Mouse (Mus musculus) E14TG2a.4 (cell line): Measurements from ENCODE around the gene Sept8.

Experiments used
- H3K27me3 ChIP-seq: 2 replicates; pipeline ENCODE4 v1.6.1; 2014; ENCODE audit warnings: low read length, control low read depth; ENCODE audit not compliant: insufficient read depth
- H3K36me3 ChIP-seq: 2 replicates; pipeline ENCODE4 v1.6.1; 2014; ENCODE audit warnings: low read length, control low read depth; ENCODE audit not compliant: insufficient read depth
- H3K4me1 ChIP-seq: replicated peaks from 2 replicates; pipeline ENCODE4 v1.6.1; 2014; ENCODE audit warnings: low read depth, low read length, control low read depth
- H3K4me3 ChIP-seq: replicated peaks from 2 replicates; pipeline ENCODE4 v1.5.1; 2014; ENCODE audit warnings: mild to moderate bottlenecking, low read length
- H3K9me3 ChIP-seq: 2 replicates; pipeline ENCODE4 v1.6.1; 2014; ENCODE audit warnings: low read length, control low read depth
- CTCF ChIP-seq: conservative IDR thresholded peaks from 2 replicates; pipeline ENCODE4 v1.5.1; 2014; ENCODE audit warnings: low read length
- NANOG ChIP-seq: IDR thresholded peaks from 2 replicates; pipeline ENCODE4 v1.6.1; 2014; ENCODE audit warnings: borderline replicate concordance, low read length, mixed read lengths
- POU5F1 ChIP-seq: IDR thresholded peaks from 2 replicates; pipeline ENCODE4 v1.6.1; 2014; ENCODE audit warnings: low read length, borderline replicate concordance

The Sept8 gene

GRCm38 (mm10) chr11:53491954-53492401 is 27.1 kb upstream of the Sept8 start:
- no peak overlapping the region for H3K4me3 ChIP-seq
- H3K27me3 ChIP-seq = peaks cover 23% of the 10 kb centered on the region
- TF ChIP-seq POU5F1 (no peak), CTCF (no peak), NANOG (no peak)
- peaks cover 14% of the 10 kb centered on the region for H3K4me1 ChIP-seq
- no peaks in the 10 kb centered on the region for H3K36me3 ChIP-seq
- no peaks in the 10 kb centered on the region for H3K9me3 ChIP-seq

GRCm38 (mm10) chr11:53493243-53493955 is 25.7 kb upstream of the Sept8 start:
- no peak for TF ChIP-seq POU5F1
- TF ChIP-seq NANOG = peak; percentile 66; the same call in 1 of the 2 replicates
- H3K27me3 ChIP-seq = peaks cover 18% of the 10 kb centered on the region
- no peak overlapping the region for H3K4me3 ChIP-seq
- peaks cover 7% of the 10 kb centered on the region; the same call in 1 of the 2 replicates for H3K4me1 ChIP-seq
- H3K36me3 ChIP-seq = no peaks in the 10 kb centered on the region
- no peaks in the 10 kb centered on the region for H3K9me3 ChIP-seq

DNA sequence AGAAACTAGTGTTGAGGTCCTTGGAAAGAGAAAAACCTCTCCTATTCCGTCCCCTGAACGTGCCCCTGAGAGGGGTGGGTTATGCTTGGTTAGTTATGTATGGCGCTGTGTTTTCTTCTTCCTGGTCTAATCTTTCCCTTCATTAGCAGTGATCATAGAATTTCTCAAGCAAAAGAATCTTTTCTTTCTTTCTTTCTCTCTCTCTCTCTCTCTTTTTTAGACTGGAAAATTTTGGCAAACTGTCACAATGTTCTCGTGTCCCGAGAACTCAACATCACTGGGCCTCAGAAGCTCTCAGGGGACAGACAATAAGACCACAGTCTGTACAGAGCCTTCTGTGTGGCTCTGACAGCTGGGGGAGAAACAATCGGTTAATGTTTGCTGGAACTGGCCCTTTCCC is 23.6 kb upstream of the Sept8 start:
- H3K4me1 ChIP-seq = peaks cover 8% of the 10 kb centered on the region
- TF ChIP-seq POU5F1 (no peak), NANOG (no peak), CTCF (no peak)
- no peaks in the 10 kb centered on the region for H3K9me3 ChIP-seq
- no peaks in the 10 kb centered on the region for H3K36me3 ChIP-seq
- no peak overlapping the region for H3K4me3 ChIP-seq
- peaks cover 29% of the 10 kb centered on the region for H3K27me3 ChIP-seq

DNA sequence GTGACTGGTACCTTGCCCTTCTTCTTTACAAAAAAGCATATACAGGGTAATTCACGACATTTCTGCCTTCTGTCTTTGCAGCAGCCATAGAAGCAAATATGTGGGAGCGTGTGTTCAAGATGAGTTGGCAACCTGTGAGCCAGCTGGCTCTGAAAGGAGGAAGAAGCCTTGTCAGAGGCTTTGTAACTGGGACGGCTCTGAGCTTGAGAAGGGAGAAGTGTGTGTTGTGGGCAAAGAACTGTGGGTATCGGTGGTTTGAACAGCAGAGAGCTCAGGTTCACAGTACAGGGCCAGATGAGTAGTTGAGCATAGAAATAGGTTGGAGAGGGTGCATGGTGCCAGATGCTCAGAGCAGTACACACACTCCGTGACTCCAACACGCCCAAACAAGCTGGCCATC is 22.1 kb upstream of the Sept8 start:
- peaks cover 37% of the 10 kb centered on the region for H3K27me3 ChIP-seq
- no peak for TF ChIP-seq NANOG
- TF ChIP-seq CTCF = no peak
- TF ChIP-seq POU5F1 = no peak
- peaks cover 13% of the 10 kb centered on the region for H3K4me1 ChIP-seq
- H3K36me3 ChIP-seq = no peaks in the 10 kb centered on the region
- H3K4me3 ChIP-seq = no peak overlapping the region
- H3K9me3 ChIP-seq = no peaks in the 10 kb centered on the region

- H3K4me1 ChIP-seq = peaks cover 8% of the 10 kb centered on the region
- no peaks in the 10 kb centered on the region for H3K9me3 ChIP-seq
- H3K4me3 ChIP-seq = no peak overlapping the region
- H3K36me3 ChIP-seq = no peaks in the 10 kb centered on the region
- TF ChIP-seq POU5F1 (no peak), NANOG (no peak), CTCF (no peak)
- peaks cover 35% of the 10 kb centered on the region for H3K27me3 ChIP-seq
Measured at GRCm38 (mm10) chr11:53500569-53500968, 18.5 kb upstream of the Sept8 start.

DNA sequence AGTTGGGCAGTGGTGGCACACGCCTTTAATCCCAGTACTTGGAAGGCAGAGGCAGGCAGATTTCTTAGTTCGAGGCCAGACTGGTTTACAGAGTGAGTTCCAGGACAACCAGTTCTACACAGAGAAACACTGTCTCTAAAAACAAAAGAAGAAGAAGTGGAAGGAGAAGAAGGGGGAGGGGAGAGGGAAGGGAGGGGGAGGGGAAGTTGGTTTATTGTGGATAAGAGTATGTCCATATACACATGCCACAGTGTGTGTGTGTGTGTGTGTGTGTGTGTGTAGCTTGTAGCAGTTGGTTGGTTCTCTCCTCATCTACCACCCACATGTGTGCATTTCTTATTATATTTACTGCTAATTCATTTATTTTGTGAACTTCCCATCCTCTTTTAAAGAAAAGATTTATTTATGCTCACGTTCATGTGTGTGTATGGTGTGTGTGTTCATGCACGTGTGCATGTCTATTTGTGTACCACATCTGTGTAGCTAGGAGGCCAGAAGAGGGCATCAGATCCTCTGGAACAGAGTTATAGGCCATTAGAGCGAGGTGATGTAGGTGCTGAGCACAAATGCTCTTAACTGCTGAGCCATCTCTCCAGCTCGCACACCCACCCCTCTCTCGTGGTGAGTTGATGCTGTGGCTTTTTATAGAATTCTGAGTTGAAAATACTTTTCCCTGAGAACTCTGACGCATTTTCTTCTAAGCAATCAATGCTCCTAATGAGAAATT is 16.9 kb upstream of the Sept8 start:
- no peak for TF ChIP-seq NANOG
- no peak for TF ChIP-seq CTCF
- TF ChIP-seq POU5F1 = no peak
- peaks cover 10% of the 10 kb centered on the region for H3K4me1 ChIP-seq
- no peak overlapping the region for H3K4me3 ChIP-seq
- no peaks in the 10 kb centered on the region for H3K9me3 ChIP-seq
- peaks cover 29% of the 10 kb centered on the region for H3K27me3 ChIP-seq
- no peaks in the 10 kb centered on the region for H3K36me3 ChIP-seq

DNA sequence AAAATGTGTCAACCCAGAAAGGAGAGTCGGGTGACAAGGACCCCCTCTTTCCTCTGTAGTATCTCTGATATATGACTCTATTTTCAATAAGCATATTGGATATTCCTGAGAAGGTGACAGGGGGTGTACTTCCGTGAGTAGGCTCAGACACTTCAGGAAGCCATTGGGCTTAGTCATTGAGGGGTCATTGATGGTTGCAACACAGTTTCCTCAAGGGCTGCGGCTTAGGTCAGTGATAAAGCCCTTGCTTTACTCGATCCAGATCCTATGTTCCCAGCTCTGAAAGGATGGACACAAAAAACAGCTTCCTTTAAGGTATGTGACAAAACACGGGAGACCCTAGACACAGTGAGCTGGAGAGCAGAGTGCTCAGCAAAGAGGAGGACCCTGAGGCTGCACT is 15.3 kb upstream of the Sept8 start:
- H3K36me3 ChIP-seq = no peaks in the 10 kb centered on the region
- TF ChIP-seq POU5F1 (no peak), CTCF (no peak), NANOG (no peak)
- peaks cover 21% of the 10 kb centered on the region for H3K27me3 ChIP-seq
- H3K4me1 ChIP-seq = peaks cover 25% of the 10 kb centered on the region
- no peak overlapping the region for H3K4me3 ChIP-seq
- H3K9me3 ChIP-seq = no peaks in the 10 kb centered on the region

- no peaks in the 10 kb centered on the region for H3K36me3 ChIP-seq
- no peaks in the 10 kb centered on the region for H3K9me3 ChIP-seq
- no peak for TF ChIP-seq NANOG
- no peak for TF ChIP-seq CTCF
- TF ChIP-seq POU5F1 = no peak
- H3K4me1 ChIP-seq = peaks cover 31% of the 10 kb centered on the region
- H3K4me3 ChIP-seq = no peak overlapping the region
- H3K27me3 ChIP-seq = peaks cover 18% of the 10 kb centered on the region
Measured at GRCm38 (mm10) chr11:53504376-53504775, 14.7 kb upstream of the Sept8 start.
